Mouse (Mus musculus) E14TG2a.4 (cell line): ENCODE data around the gene Zan.

Experiments used
- H3K27me3 ChIP-seq: 2 replicates; pipeline ENCODE4 v1.6.1; 2014; ENCODE audit warnings: low read length, control low read depth; ENCODE audit not compliant: insufficient read depth
- H3K36me3 ChIP-seq: 2 replicates; pipeline ENCODE4 v1.6.1; 2014; ENCODE audit warnings: low read length, control low read depth; ENCODE audit not compliant: insufficient read depth
- H3K4me1 ChIP-seq: replicated peaks from 2 replicates; pipeline ENCODE4 v1.6.1; 2014; ENCODE audit warnings: low read depth, low read length, control low read depth
- H3K4me3 ChIP-seq: replicated peaks from 2 replicates; pipeline ENCODE4 v1.5.1; 2014; ENCODE audit warnings: mild to moderate bottlenecking, low read length
- H3K9me3 ChIP-seq: 2 replicates; pipeline ENCODE4 v1.6.1; 2014; ENCODE audit warnings: low read length, control low read depth
- CTCF ChIP-seq: conservative IDR thresholded peaks from 2 replicates; pipeline ENCODE4 v1.5.1; 2014; ENCODE audit warnings: low read length
- NANOG ChIP-seq: IDR thresholded peaks from 2 replicates; pipeline ENCODE4 v1.6.1; 2014; ENCODE audit warnings: borderline replicate concordance, low read length, mixed read lengths
- POU5F1 ChIP-seq: IDR thresholded peaks from 2 replicates; pipeline ENCODE4 v1.6.1; 2014; ENCODE audit warnings: low read length, borderline replicate concordance

Gene Zan

GRCm38 (mm10) chr5:137339290-137339979, 137.4 kb downstream of the Zan start:
- TF ChIP-seq NANOG (peak; percentile 19; the same call in 1 of the 2 replicates), POU5F1 (no peak), CTCF (no peak)
- Histone ChIP-seq H3K36me3 (no peaks in the 10 kb centered on the region), H3K9me3 (no peaks in the 10 kb centered on the region), H3K27me3 (no peaks in the 10 kb centered on the region), H3K4me1 (peaks cover 70% of the 10 kb centered on the region), H3K4me3 (peak overlapping the region; percentile 71)

DNA sequence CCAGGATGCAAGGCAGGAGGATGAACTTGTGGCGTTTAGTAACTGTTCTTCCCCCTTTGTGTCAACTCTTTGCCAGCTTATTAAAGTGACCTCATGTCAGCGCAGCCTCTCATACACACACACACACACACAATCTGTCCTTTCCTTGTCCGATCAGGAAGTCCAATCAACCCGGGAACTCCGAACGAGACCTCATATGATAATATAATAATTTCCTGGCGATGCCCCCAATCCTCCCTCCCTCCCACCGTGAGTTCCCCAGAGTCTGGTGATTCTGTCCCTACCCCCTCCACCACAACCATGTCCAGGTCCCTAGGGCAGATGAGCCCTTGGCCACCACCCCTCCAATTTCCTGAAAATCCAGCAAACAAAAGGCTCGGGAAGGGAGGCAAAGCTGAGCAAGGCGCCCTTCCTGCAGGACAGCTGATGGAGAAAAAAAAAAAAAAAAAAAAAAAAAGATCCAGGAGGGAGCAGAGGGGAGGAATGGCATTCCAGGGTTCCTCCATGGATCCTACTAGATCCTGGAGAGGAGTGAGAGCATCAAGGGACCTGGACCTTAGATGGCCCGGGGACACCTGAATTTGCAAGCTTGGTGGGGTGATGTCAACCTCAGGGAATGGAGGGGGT, 138.1 kb downstream of the Zan start:
- TF ChIP-seq CTCF: no peak
- no peak for TF ChIP-seq POU5F1
- no peak for TF ChIP-seq NANOG
- no peaks in the 10 kb centered on the region for H3K36me3 ChIP-seq
- peak overlapping the region; percentile 71 for H3K4me3 ChIP-seq
- no peaks in the 10 kb centered on the region for H3K27me3 ChIP-seq
- peaks cover 72% of the 10 kb centered on the region for H3K4me1 ChIP-seq
- H3K9me3 ChIP-seq: no peaks in the 10 kb centered on the region

DNA sequence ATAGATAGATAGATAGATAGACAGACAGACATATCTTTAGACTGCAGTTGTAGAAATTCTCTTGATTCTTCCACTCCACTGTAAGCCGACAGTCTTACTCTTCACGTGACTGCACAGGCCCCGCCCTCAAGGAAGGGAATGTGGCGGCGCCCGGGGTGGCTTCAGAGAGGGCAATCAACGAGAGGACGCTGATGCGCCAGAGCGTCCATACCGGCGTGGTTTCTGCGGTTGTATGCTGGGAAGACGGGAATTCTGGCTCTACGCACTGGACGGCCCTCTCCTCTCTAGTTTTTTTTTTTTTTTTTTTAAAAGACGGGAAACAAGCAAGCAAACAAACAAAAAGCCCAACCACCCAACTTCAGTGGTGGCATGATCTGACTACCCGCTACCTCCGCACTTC, 138.6 kb downstream of the Zan start:
- Histone ChIP-seq H3K9me3 (no peaks in the 10 kb centered on the region), H3K36me3 (no peaks in the 10 kb centered on the region), H3K4me3 (peak overlapping the region; percentile 71), H3K27me3 (no peaks in the 10 kb centered on the region), H3K4me1 (peaks cover 69% of the 10 kb centered on the region)
- TF ChIP-seq CTCF (no peak), POU5F1 (no peak), NANOG (no peak)

- peaks cover 80% of the 10 kb centered on the region for H3K4me1 ChIP-seq
- H3K9me3 ChIP-seq: no peaks in the 10 kb centered on the region
- TF ChIP-seq POU5F1: no peak
- TF ChIP-seq CTCF: no peak
- peak; percentile 59; the same call in 1 of the 2 replicates for TF ChIP-seq NANOG
- no peaks in the 10 kb centered on the region for H3K27me3 ChIP-seq
- H3K36me3 ChIP-seq: no peaks in the 10 kb centered on the region
- peak overlapping the region; percentile 71 for H3K4me3 ChIP-seq
Measured at GRCm38 (mm10) chr5:137337190-137337589, 139.7 kb downstream of the Zan start.

DNA sequence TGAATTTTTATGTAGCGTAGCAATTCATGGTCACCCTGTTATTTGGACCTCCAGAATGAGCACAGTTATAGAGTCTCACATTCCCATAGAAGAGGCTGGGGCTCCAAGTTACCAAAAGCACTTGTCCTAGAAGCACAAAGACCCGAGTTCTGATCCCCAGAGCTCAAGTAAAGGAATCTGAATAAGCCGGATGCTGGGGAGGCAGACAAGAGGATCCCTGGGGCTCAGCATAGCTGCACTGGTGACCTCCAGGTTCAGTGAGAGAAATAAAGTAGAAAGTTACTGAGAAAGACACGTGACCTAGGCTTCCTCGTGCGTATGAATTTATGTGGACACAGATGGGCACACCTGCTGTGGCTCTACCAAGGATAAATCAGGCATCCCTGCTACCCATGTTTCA, 141.8 kb downstream of the Zan start:
- H3K4me3 ChIP-seq: peak overlapping the region; percentile 94; the same call in 1 of the 2 replicates
- TF ChIP-seq POU5F1 (no peak), CTCF (no peak), NANOG (no peak)
- no peaks in the 10 kb centered on the region for H3K27me3 ChIP-seq
- peaks cover 66% of the 10 kb centered on the region for H3K4me1 ChIP-seq
- H3K36me3 ChIP-seq: peaks cover 7% of the 10 kb centered on the region
- no peaks in the 10 kb centered on the region for H3K9me3 ChIP-seq

DNA sequence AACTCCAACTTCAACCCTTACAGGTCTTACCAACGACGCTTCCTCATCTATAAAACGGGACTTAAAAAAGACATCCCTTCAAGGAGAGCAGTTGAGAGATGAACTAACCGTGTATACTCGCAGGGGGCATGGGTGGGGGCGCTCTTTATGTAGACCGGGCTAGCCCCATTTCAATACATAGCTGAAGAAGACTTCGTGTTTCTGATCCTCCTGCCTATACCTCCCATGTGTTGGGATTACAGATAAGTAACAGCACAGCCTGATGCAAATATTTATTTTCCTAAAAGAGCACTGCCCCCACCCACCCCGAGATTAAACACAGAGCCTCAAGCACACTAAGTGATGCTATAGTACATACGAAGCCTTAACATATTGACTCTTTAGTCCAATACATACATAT, 142.5 kb downstream of the Zan start:
- Histone ChIP-seq H3K4me3 (peak overlapping the region; percentile 94), H3K36me3 (peaks cover 7% of the 10 kb centered on the region), H3K9me3 (no peaks in the 10 kb centered on the region), H3K27me3 (no peaks in the 10 kb centered on the region), H3K4me1 (peaks cover 58% of the 10 kb centered on the region)
- TF ChIP-seq POU5F1 (no peak), CTCF (no peak), NANOG (no peak)

- TF ChIP-seq NANOG (no peak), POU5F1 (no peak), CTCF (peak; percentile 63)
- peaks cover 52% of the 10 kb centered on the region for H3K4me1 ChIP-seq
- peaks cover 8% of the 10 kb centered on the region for H3K36me3 ChIP-seq
- peak within 1 kb of the TSS; percentile 94 for H3K4me3 ChIP-seq
- H3K9me3 ChIP-seq: no peaks in the 10 kb centered on the region
- no peaks in the 10 kb centered on the region for H3K27me3 ChIP-seq
Measured at GRCm38 (mm10) chr5:137333512-137334174, 143.2 kb downstream of the Zan start, which contains the start of gene Slc12a9. Gene Slc12a9 (minus strand): TSS chr5:137333597.

GRCm38 (mm10) chr5:137332857-137333511, 143.9 kb downstream of the Zan start:
- Histone ChIP-seq H3K4me3 (peak overlapping the region; percentile 94), H3K4me1 (peaks cover 49% of the 10 kb centered on the region), H3K9me3 (no peaks in the 10 kb centered on the region), H3K36me3 (peaks cover 15% of the 10 kb centered on the region), H3K27me3 (no peaks in the 10 kb centered on the region)
- no peak for TF ChIP-seq POU5F1
- no peak for TF ChIP-seq CTCF
- no peak for TF ChIP-seq NANOG
